Mouse (Mus musculus): ENCODE results near the gene Klhl29.
A peak's percentile ranks its signal among the peaks of the same experiment; 100 is the strongest.
"Not testable (repeated sequence)": the region's sequence is repeated elsewhere in the genome, so short reads cannot be mapped to it uniquely, and the experiment has no call there.

The Klhl29 gene

GRCm38 (mm10) chr12:5358497-5358896, 17.0 kb downstream of the Klhl29 start:
- DNase-seq (ENCODE audit: low read depth, low spot score), result no peak

- peak; percentile 84 for DNase-seq (ENCODE audit: low read depth, low spot score)
Observed at GRCm38 (mm10) chr12:5353416-5353815, 22.1 kb downstream of the Klhl29 start.

GRCm38 (mm10) chr12:5352771-5353170, 22.7 kb downstream of the Klhl29 start:
- DNase-seq (ENCODE audit: low read depth, low spot score), result peak; percentile 73

GRCm38 (mm10) chr12:5350491-5351285, 24.8 kb downstream of the Klhl29 start:
- peak; percentile 63 for DNase-seq (ENCODE audit: low read depth, low spot score)

GRCm38 (mm10) chr12:5345088-5345487, 30.4 kb downstream of the Klhl29 start:
- no peak for DNase-seq (ENCODE audit: low read depth, low spot score)

- not testable (repeated sequence) for DNase-seq (ENCODE audit: low read depth, low spot score)
Observed at GRCm38 (mm10) chr12:5344457-5344856, 31.0 kb downstream of the Klhl29 start.

GRCm38 (mm10) chr12:5340151-5340603, 35.3 kb downstream of the Klhl29 start:
- peak; percentile 65 for DNase-seq (ENCODE audit: low read depth, low spot score)

- peak; percentile 73 for DNase-seq (ENCODE audit: low read depth, low spot score)
Observed at GRCm38 (mm10) chr12:5336927-5337712, 38.4 kb downstream of the Klhl29 start.

GRCm38 (mm10) chr12:5336331-5336730, 39.2 kb downstream of the Klhl29 start:
- DNase-seq (ENCODE audit: low read depth, low spot score), result no peak

- no peak for DNase-seq (ENCODE audit: low read depth, low spot score)
Observed at GRCm38 (mm10) chr12:5334956-5335355, 40.5 kb downstream of the Klhl29 start.

GRCm38 (mm10) chr12:5334175-5334574, 41.3 kb downstream of the Klhl29 start:
- DNase-seq (ENCODE audit: low read depth, low spot score), result peak; percentile 71

GRCm38 (mm10) chr12:5331810-5332484, 43.5 kb downstream of the Klhl29 start:
- no peak for DNase-seq (ENCODE audit: low read depth, low spot score)

GRCm38 (mm10) chr12:5330496-5331070, 44.9 kb downstream of the Klhl29 start:
- DNase-seq (ENCODE audit: low read depth, low spot score), result no peak

- peak; percentile 54 for DNase-seq (ENCODE audit: low read depth, low spot score)
Observed at GRCm38 (mm10) chr12:5322444-5323087, 52.9 kb downstream of the Klhl29 start.

GRCm38 (mm10) chr12:5321017-5321416, 54.5 kb downstream of the Klhl29 start:
- no peak for DNase-seq (ENCODE audit: low read depth, low spot score)

- DNase-seq (ENCODE audit: low read depth, low spot score), result no peak
Observed at GRCm38 (mm10) chr12:5319359-5319973, 56.0 kb downstream of the Klhl29 start.

- no peak for DNase-seq (ENCODE audit: low read depth, low spot score)
Observed at GRCm38 (mm10) chr12:5316029-5316567, 59.4 kb downstream of the Klhl29 start.

GRCm38 (mm10) chr12:5307923-5308322, 67.6 kb downstream of the Klhl29 start:
- DNase-seq (ENCODE audit: low read depth, low spot score), result peak; percentile 37

GRCm38 (mm10) chr12:5305466-5305865, 70.0 kb downstream of the Klhl29 start:
- DNase-seq (ENCODE audit: low read depth, low spot score), result no peak

GRCm38 (mm10) chr12:5303912-5304311, 71.6 kb downstream of the Klhl29 start:
- no peak for DNase-seq (ENCODE audit: low read depth, low spot score)

All from brain, adult 2 months (tissue).